In genomic region chr11:101441450-101442126, GRCm38 (mm10) we compare ENCODE assay signal across 8 mouse cellular contexts. TPM values are rescaled to one million over a fixed set of nuclear protein-coding genes. Genes with fewer than 3 reads are reported as not detected.
DNase-seq lines count a peak whose midpoint lies in the region; ATAC-seq and TF ChIP-seq lines count a peak whose summit lies in the region.
"Not testable (repeated sequence)": the region's sequence is repeated elsewhere in the genome, so short reads cannot be mapped to it uniquely, and the experiment has no call there.

No protein-coding gene starts in this region.

- 38% methylated on average over 15 of the region's 15 CpGs for WGBS in heart, embryonic 12.5 days
- WGBS in hindbrain, embryonic 16.5 days: 38% methylated on average over 14 of the region's 15 CpGs
- WGBS in limb, embryonic 10.5 days: 37% methylated on average over 15 of the region's 15 CpGs
- 16% methylated on average over 14 of the region's 15 CpGs for WGBS in liver, embryonic 16.5 days (ENCODE audit: insufficient replicate concordance)
- 39% methylated on average over 15 of the region's 15 CpGs for WGBS in midbrain, embryonic 13.5 days
- 28% methylated on average over 15 of the region's 15 CpGs for WGBS in small intestine, adult 2 months

- peaks cover 27% of the 10 kb centered on the region for H3K4me1 ChIP-seq in G1E (ENCODE audit: insufficient read depth, low read depth, low read length)
- peaks cover 35% of the 10 kb centered on the region for H3K4me1 ChIP-seq in erythroblast, embryonic 14.5 days (ENCODE audit: control insufficient read depth)
- H3K4me1 ChIP-seq in heart, embryonic 12.5 days (replicated peaks): peaks cover 22% of the 10 kb centered on the region
- H3K4me1 ChIP-seq in hindbrain, embryonic 16.5 days (ENCODE audit: control insufficient read depth, insufficient read depth, low read depth, low read length): peaks cover 13% of the 10 kb centered on the region
- H3K4me1 ChIP-seq in limb, embryonic 10.5 days: peaks cover 20% of the 10 kb centered on the region
- H3K4me1 ChIP-seq in liver, embryonic 16.5 days (ENCODE audit: control insufficient read depth, low read depth, low read length): peaks cover 15% of the 10 kb centered on the region
- H3K4me1 ChIP-seq in midbrain, embryonic 13.5 days (replicated peaks): peaks cover 23% of the 10 kb centered on the region
- H3K4me1 ChIP-seq in small intestine, adult 2 months (ENCODE audit: control insufficient read depth, insufficient read depth, insufficient read length, low read length): not testable (repeated sequence)

- not testable (repeated sequence) for TF ChIP-seq CTCF in G1E (IDR thresholded peaks at IDR 0.05; ENCODE audit: low read depth, low read length); small intestine, adult 2 months (IDR thresholded peaks at IDR 0.05; ENCODE audit: extremely low read depth, insufficient read length, insufficient replicate concordance, low read depth, low read length)

- DNase-seq in G1E (ENCODE audit: low spot score); limb, embryonic 10.5 days (ENCODE audit: low spot score): not testable (repeated sequence)

- H3K27me3 ChIP-seq in G1E (ENCODE audit: insufficient read depth, low read length); erythroblast, embryonic 14.5 days (ENCODE audit: control insufficient read depth); heart, embryonic 12.5 days (replicated peaks); hindbrain, embryonic 16.5 days (replicated peaks; ENCODE audit: control insufficient read depth, insufficient read depth, low read length); limb, embryonic 10.5 days (ENCODE audit: low read depth, poor library complexity, severe bottlenecking); liver, embryonic 16.5 days (ENCODE audit: control insufficient read depth, insufficient read depth, low read depth, low read length); midbrain, embryonic 13.5 days; small intestine, adult 2 months (ENCODE audit: control insufficient read depth, insufficient read depth, low read length): not testable (repeated sequence)

- H3K9me3 ChIP-seq in G1E (replicated peaks); erythroblast, embryonic 14.5 days (ENCODE audit: control insufficient read depth, low read length); heart, embryonic 12.5 days (replicated peaks); hindbrain, embryonic 16.5 days (ENCODE audit: control insufficient read depth, low read length); limb, embryonic 10.5 days (replicated peaks); liver, embryonic 16.5 days (replicated peaks; ENCODE audit: control insufficient read depth, low read length); midbrain, embryonic 13.5 days: not testable (repeated sequence)

- peak overlapping the region; percentile 87 for H3K4me3 ChIP-seq in G1E (ENCODE audit: low read depth, low read length)
- H3K4me3 ChIP-seq in erythroblast, embryonic 14.5 days (replicated peaks): peak overlapping the region; percentile 73
- H3K4me3 ChIP-seq in heart, embryonic 12.5 days: peak overlapping the region; percentile 90
- H3K4me3 ChIP-seq in hindbrain, embryonic 16.5 days (ENCODE audit: low read length): peak overlapping the region; percentile 32
- H3K4me3 ChIP-seq in limb, embryonic 10.5 days: peak overlapping the region; percentile 66
- H3K4me3 ChIP-seq in liver, embryonic 16.5 days (ENCODE audit: low read depth, low read length): peak overlapping the region; percentile 87
- peak overlapping the region; percentile 20; the same call in 1 of the 2 replicates for H3K4me3 ChIP-seq in midbrain, embryonic 13.5 days (replicated peaks)
- peak overlapping the region; percentile 41 for H3K4me3 ChIP-seq in small intestine, adult 2 months (ENCODE audit: low read depth, low read length)

- not testable (repeated sequence) for ATAC-seq in G1E (ENCODE audit: extremely low read depth, insufficient number of reproducible peaks, low FRiP score, poor library complexity, severe bottlenecking); heart, embryonic 12.5 days (ENCODE audit: insufficient number of reproducible peaks, low FRiP score); hindbrain, embryonic 16.5 days; liver, embryonic 16.5 days (ENCODE audit: low read depth); midbrain, embryonic 13.5 days

- not testable (repeated sequence) for TF ChIP-seq POLR2A in small intestine, adult 2 months (IDR thresholded peaks at IDR 0.05; ENCODE audit: low read depth, low read length)

- peaks cover 40% of the 10 kb centered on the region for H3K36me3 ChIP-seq in G1E (replicated peaks)
- peaks cover 35% of the 10 kb centered on the region for H3K36me3 ChIP-seq in erythroblast, embryonic 14.5 days (ENCODE audit: control insufficient read depth)
- peaks cover 31% of the 10 kb centered on the region for H3K36me3 ChIP-seq in heart, embryonic 12.5 days
- H3K36me3 ChIP-seq in hindbrain, embryonic 16.5 days (ENCODE audit: control insufficient read depth, insufficient read depth, low read length): peaks cover 16% of the 10 kb centered on the region
- H3K36me3 ChIP-seq in limb, embryonic 10.5 days: peaks cover 35% of the 10 kb centered on the region
- peaks cover 18% of the 10 kb centered on the region for H3K36me3 ChIP-seq in liver, embryonic 16.5 days (ENCODE audit: control insufficient read depth, insufficient read depth)
- H3K36me3 ChIP-seq in midbrain, embryonic 13.5 days: peaks cover 28% of the 10 kb centered on the region
- peaks cover 23% of the 10 kb centered on the region for H3K36me3 ChIP-seq in small intestine, adult 2 months (ENCODE audit: control insufficient read depth, insufficient read depth, low read length)

- 0 out of 2 replicates have a peak overlapping the region, but pooled peaks have one; percentile 62 for H3K9ac ChIP-seq in heart, embryonic 12.5 days
- H3K9ac ChIP-seq in hindbrain, embryonic 16.5 days (ENCODE audit: low read depth, low read length); midbrain, embryonic 13.5 days (replicated peaks): not testable (repeated sequence)
- peak overlapping the region; percentile 50 for H3K9ac ChIP-seq in liver, embryonic 16.5 days (ENCODE audit: low read depth, low read length)

- peak overlapping the region; percentile 64 for H3K4me2 ChIP-seq in heart, embryonic 12.5 days
- H3K4me2 ChIP-seq in hindbrain, embryonic 16.5 days (ENCODE audit: low read length): peak overlapping the region; percentile 52
- peak overlapping the region; percentile 72 for H3K4me2 ChIP-seq in liver, embryonic 16.5 days (ENCODE audit: low read depth, low read length)
- peak overlapping the region; percentile 38 for H3K4me2 ChIP-seq in midbrain, embryonic 13.5 days (replicated peaks)

- not testable (repeated sequence) for H3K27ac ChIP-seq in heart, embryonic 12.5 days (ENCODE audit: poor library complexity, severe bottlenecking); hindbrain, embryonic 16.5 days (ENCODE audit: low read depth, low read length); small intestine, adult 2 months (ENCODE audit: insufficient read depth, low read depth, low read length)
- peak overlapping the region; percentile 92 for H3K27ac ChIP-seq in limb, embryonic 10.5 days
- peak overlapping the region; percentile 50; the same call in 1 of the 2 replicates for H3K27ac ChIP-seq in liver, embryonic 16.5 days (ENCODE audit: low read length)
- peak overlapping the region; percentile 56; the same call in 1 of the 2 replicates for H3K27ac ChIP-seq in midbrain, embryonic 13.5 days

RNA-seq across cellular contexts. Expression of gene Rpl27, which starts 0.5 kb away (rescaled TPM):
- 787 and 879 TPM in 2 replicates for total RNA-seq in G1E (2014; fragmentation: Nextera tagmentation)
- total RNA-seq in G1E (2017): 1,687 and 2,225 TPM in 2 replicates
- 444 and 1,039 TPM in 2 replicates for polyA plus RNA-seq in G1E (2012)
- polyA plus RNA-seq in erythroblast, embryonic 14.5 days (2012): 28.9 and 48.8 TPM in 2 replicates
- 247 and 258 TPM in 2 replicates for polyA plus RNA-seq in heart, embryonic 12.5 days (2016; fragmentation: Nextera tagmentation; extraction: Ambion mirVana)
- polyA plus RNA-seq in hindbrain, embryonic 16.5 days (2015; fragmentation: Nextera tagmentation; extraction: Ambion mirVana): 204 and 207 TPM in 2 replicates
- polyA plus RNA-seq in limb, embryonic 10.5 days (2016; fragmentation: Nextera tagmentation; extraction: Ambion mirVana): 448 and 536 TPM in 2 replicates
- polyA plus RNA-seq in liver, embryonic 16.5 days (2015; fragmentation: Nextera tagmentation; extraction: Ambion mirVana): 138 and 160 TPM in 2 replicates
- polyA plus RNA-seq in midbrain, embryonic 13.5 days (2015; fragmentation: Nextera tagmentation; extraction: Ambion mirVana): 303 and 310 TPM in 2 replicates
- 178 and 244 TPM in 2 replicates for polyA plus RNA-seq in small intestine, adult 2 months (2012; rRNA removed)

RNA-seq across cellular contexts. Expression of gene Ifi35, which starts 6.6 kb away (rescaled TPM):
- total RNA-seq in G1E (2014; fragmentation: Nextera tagmentation) (26.3 and 34.3 TPM in 2 replicates), G1E (2017) (48.4 and 54.8 TPM in 2 replicates)
- 24.3 and 28.1 TPM in 2 replicates for polyA plus RNA-seq in G1E (2012)
- polyA plus RNA-seq in erythroblast, embryonic 14.5 days (2012): 1.6 and 2.1 TPM in 2 replicates
- 11.5 and 12.3 TPM in 2 replicates for polyA plus RNA-seq in heart, embryonic 12.5 days (2016; fragmentation: Nextera tagmentation; extraction: Ambion mirVana)
- polyA plus RNA-seq in hindbrain, embryonic 16.5 days (2015; fragmentation: Nextera tagmentation; extraction: Ambion mirVana): 3.9 and 4.8 TPM in 2 replicates
- 2.3 and 3.1 TPM in 2 replicates for polyA plus RNA-seq in limb, embryonic 10.5 days (2016; fragmentation: Nextera tagmentation; extraction: Ambion mirVana)
- 22.4 and 26.5 TPM in 2 replicates for polyA plus RNA-seq in liver, embryonic 16.5 days (2015; fragmentation: Nextera tagmentation; extraction: Ambion mirVana)
- polyA plus RNA-seq in midbrain, embryonic 13.5 days (2015; fragmentation: Nextera tagmentation; extraction: Ambion mirVana): 2.2 and 2.3 TPM in 2 replicates
- 44.3 and 123 TPM in 2 replicates for polyA plus RNA-seq in small intestine, adult 2 months (2012; rRNA removed)

RNA-seq across cellular contexts. Expression of gene Ptges3l, which starts 16.5 kb away (rescaled TPM):
- total RNA-seq in G1E (2014; fragmentation: Nextera tagmentation) (not detected in 2 replicates), G1E (2017) (0.12 and 0.33 TPM in 2 replicates)
- 0.17 and 0.22 TPM in 2 replicates for polyA plus RNA-seq in G1E (2012)
- polyA plus RNA-seq in erythroblast, embryonic 14.5 days (2012): not detected in 2 replicates
- 80.3 and 80.5 TPM in 2 replicates for polyA plus RNA-seq in heart, embryonic 12.5 days (2016; fragmentation: Nextera tagmentation; extraction: Ambion mirVana)
- polyA plus RNA-seq in hindbrain, embryonic 16.5 days (2015; fragmentation: Nextera tagmentation; extraction: Ambion mirVana): 3.1 and 3.9 TPM in 2 replicates
- polyA plus RNA-seq in limb, embryonic 10.5 days (2016; fragmentation: Nextera tagmentation; extraction: Ambion mirVana): 4.0 and 4.7 TPM in 2 replicates
- polyA plus RNA-seq in liver, embryonic 16.5 days (2015; fragmentation: Nextera tagmentation; extraction: Ambion mirVana): 0.82 and 2.0 TPM in 2 replicates
- polyA plus RNA-seq in midbrain, embryonic 13.5 days (2015; fragmentation: Nextera tagmentation; extraction: Ambion mirVana): 2.0 and 2.6 TPM in 2 replicates
- 0.51 and 0.89 TPM in 2 replicates for polyA plus RNA-seq in small intestine, adult 2 months (2012; rRNA removed)

RNA-seq across cellular contexts. Expression of gene Rundc1, which starts 16.7 kb away (rescaled TPM):
- total RNA-seq in G1E (2014; fragmentation: Nextera tagmentation): 5.0 and 6.0 TPM in 2 replicates
- 6.7 and 7.6 TPM in 2 replicates for total RNA-seq in G1E (2017)
- 6.7 and 7.2 TPM in 2 replicates for polyA plus RNA-seq in G1E (2012)
- 0.20 and 0.24 TPM in 2 replicates for polyA plus RNA-seq in erythroblast, embryonic 14.5 days (2012)
- 17.3 and 17.4 TPM in 2 replicates for polyA plus RNA-seq in heart, embryonic 12.5 days (2016; fragmentation: Nextera tagmentation; extraction: Ambion mirVana)
- 30.7 and 33.6 TPM in 2 replicates for polyA plus RNA-seq in hindbrain, embryonic 16.5 days (2015; fragmentation: Nextera tagmentation; extraction: Ambion mirVana)
- 16.8 and 19.6 TPM in 2 replicates for polyA plus RNA-seq in limb, embryonic 10.5 days (2016; fragmentation: Nextera tagmentation; extraction: Ambion mirVana)
- polyA plus RNA-seq in liver, embryonic 16.5 days (2015; fragmentation: Nextera tagmentation; extraction: Ambion mirVana): 4.7 and 5.2 TPM in 2 replicates
- polyA plus RNA-seq in midbrain, embryonic 13.5 days (2015; fragmentation: Nextera tagmentation; extraction: Ambion mirVana): 26.2 and 26.4 TPM in 2 replicates
- 15.4 and 23.7 TPM in 2 replicates for polyA plus RNA-seq in small intestine, adult 2 months (2012; rRNA removed)

RNA-seq across cellular contexts. Expression of gene Gm27029, which starts 17.0 kb away (rescaled TPM):
- total RNA-seq in G1E (2014; fragmentation: Nextera tagmentation) (3.0 TPM in 1 of 2 replicates, not detected in the other), G1E (2017) (0.87 and 2.1 TPM in 2 replicates)
- 0.58 and 0.90 TPM in 2 replicates for polyA plus RNA-seq in G1E (2012)
- polyA plus RNA-seq in erythroblast, embryonic 14.5 days (2012): 3.6 and 3.7 TPM in 2 replicates
- polyA plus RNA-seq in heart, embryonic 12.5 days (2016; fragmentation: Nextera tagmentation; extraction: Ambion mirVana): 6.7 and 14.0 TPM in 2 replicates
- 8.1 and 9.5 TPM in 2 replicates for polyA plus RNA-seq in hindbrain, embryonic 16.5 days (2015; fragmentation: Nextera tagmentation; extraction: Ambion mirVana)
- polyA plus RNA-seq in limb, embryonic 10.5 days (2016; fragmentation: Nextera tagmentation; extraction: Ambion mirVana): 9.9 and 15.0 TPM in 2 replicates
- 2.2 TPM in 2 replicates for polyA plus RNA-seq in liver, embryonic 16.5 days (2015; fragmentation: Nextera tagmentation; extraction: Ambion mirVana)
- 6.6 and 8.5 TPM in 2 replicates for polyA plus RNA-seq in midbrain, embryonic 13.5 days (2015; fragmentation: Nextera tagmentation; extraction: Ambion mirVana)
- polyA plus RNA-seq in small intestine, adult 2 months (2012; rRNA removed): 0.11 TPM in 1 of 2 replicates, not detected in the other

Comparison
In these comparisons a context has a peak if more than half of its experiments do, and no peak if none do; other contexts are left out.
1. H3K4me3 ChIP-seq: peak in every context shown above with its lines; median percentile 90 in heart, embryonic 12.5 days; 87 in G1E; 87 in liver, embryonic 16.5 days; 73 in erythroblast, embryonic 14.5 days; 66 in limb, embryonic 10.5 days; 41 in small intestine, adult 2 months; 32 in hindbrain, embryonic 16.5 days; 20 in midbrain, embryonic 13.5 days.
2. RNA of gene Ptges3l, which starts 16.5 kb away (polyA plus RNA-seq): 80.3 to 80.5 TPM in heart, embryonic 12.5 days; 4.0 to 4.7 TPM in limb, embryonic 10.5 days, 3.1 to 3.9 TPM in hindbrain, embryonic 16.5 days, 2.0 to 2.6 TPM in midbrain, embryonic 13.5 days, 0.82 to 2.0 TPM in liver, embryonic 16.5 days, 0.51 to 0.89 TPM in small intestine, adult 2 months, 0.17 to 0.22 TPM in G1E and not detected in erythroblast, embryonic 14.5 days; every median in the first group is over 10 times any median in the second.
3. Peak in every context shown above with its lines, with median percentiles within 50 percentile points of each other: H3K4me2 ChIP-seq.